Mouse (Mus musculus) E14TG2a.4 (cell line): Measurements from ENCODE around the gene Ankrd26.
A peak's percentile ranks its signal among the peaks of the same experiment; 100 is the strongest.

Experiments
- H3K27me3 ChIP-seq: 2 replicates; pipeline ENCODE4 v1.6.1; 2014; ENCODE audit warnings: low read length, control low read depth; ENCODE audit not compliant: insufficient read depth
- H3K36me3 ChIP-seq: 2 replicates; pipeline ENCODE4 v1.6.1; 2014; ENCODE audit warnings: low read length, control low read depth; ENCODE audit not compliant: insufficient read depth
- H3K4me1 ChIP-seq: replicated peaks from 2 replicates; pipeline ENCODE4 v1.6.1; 2014; ENCODE audit warnings: low read depth, low read length, control low read depth
- H3K4me3 ChIP-seq: replicated peaks from 2 replicates; pipeline ENCODE4 v1.5.1; 2014; ENCODE audit warnings: mild to moderate bottlenecking, low read length
- H3K9me3 ChIP-seq: 2 replicates; pipeline ENCODE4 v1.6.1; 2014; ENCODE audit warnings: low read length, control low read depth
- CTCF ChIP-seq: conservative IDR thresholded peaks from 2 replicates; pipeline ENCODE4 v1.5.1; 2014; ENCODE audit warnings: low read length
- NANOG ChIP-seq: IDR thresholded peaks from 2 replicates; pipeline ENCODE4 v1.6.1; 2014; ENCODE audit warnings: borderline replicate concordance, low read length, mixed read lengths
- POU5F1 ChIP-seq: IDR thresholded peaks from 2 replicates; pipeline ENCODE4 v1.6.1; 2014; ENCODE audit warnings: low read length, borderline replicate concordance

Ankrd26 gene

DNA sequence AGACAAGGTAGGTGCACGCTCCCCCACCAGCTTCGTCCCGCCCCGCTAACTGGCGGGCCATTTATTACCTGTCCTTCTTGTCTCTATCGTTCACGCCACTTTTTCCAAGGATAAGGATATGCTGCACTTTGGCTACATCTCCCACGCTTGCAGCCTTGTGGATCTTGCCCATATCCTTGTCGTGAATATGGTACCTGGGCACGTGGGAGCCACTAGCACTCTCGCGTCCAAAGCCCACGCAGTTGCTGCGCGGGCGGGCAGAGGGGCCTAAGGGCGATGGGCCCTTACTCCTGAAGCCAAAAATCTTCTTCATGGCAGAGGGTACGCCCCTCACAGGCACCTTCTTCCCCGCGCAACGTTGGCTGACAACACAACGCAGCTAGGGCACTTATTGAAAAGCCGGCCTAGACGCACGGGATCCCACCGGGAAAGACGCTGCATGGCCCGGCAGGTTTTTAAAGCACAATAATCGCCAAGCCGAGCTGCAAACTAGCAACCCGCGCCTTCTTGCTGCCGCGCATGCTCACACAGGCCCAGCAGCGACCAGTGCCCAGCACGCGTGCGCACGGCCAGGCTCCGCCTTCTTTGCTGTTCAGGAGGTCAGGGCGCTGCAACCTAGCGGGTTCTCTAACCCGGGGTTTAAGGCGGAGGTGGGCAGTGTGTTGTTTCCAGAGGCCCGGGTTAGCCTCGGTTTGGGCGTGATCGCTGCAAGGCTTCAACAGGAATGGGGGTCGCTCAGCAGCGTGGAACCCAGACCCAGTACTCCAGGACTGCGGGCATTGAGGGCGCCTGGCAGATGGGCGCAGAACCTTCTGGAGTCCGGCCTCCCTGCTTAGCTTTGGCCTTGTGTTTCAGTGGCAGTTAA, at the start of gene Ankrd26:
Gene Ankrd26 (minus strand): TSS at position 482 of the 865 bp plus-strand sequence.
- peaks cover 14% of the 10 kb centered on the region; the same call in 1 of the 2 replicates for H3K4me1 ChIP-seq
- H3K9me3 ChIP-seq = no peaks in the 10 kb centered on the region
- H3K27me3 ChIP-seq = peaks cover 5% of the 10 kb centered on the region; the same call in 1 of the 2 replicates
- TF ChIP-seq CTCF (no peak), NANOG (no peak), POU5F1 (no peak)
- peaks cover 21% of the 10 kb centered on the region for H3K36me3 ChIP-seq
- H3K4me3 ChIP-seq = peak within 1 kb of the TSS; percentile 84

DNA sequence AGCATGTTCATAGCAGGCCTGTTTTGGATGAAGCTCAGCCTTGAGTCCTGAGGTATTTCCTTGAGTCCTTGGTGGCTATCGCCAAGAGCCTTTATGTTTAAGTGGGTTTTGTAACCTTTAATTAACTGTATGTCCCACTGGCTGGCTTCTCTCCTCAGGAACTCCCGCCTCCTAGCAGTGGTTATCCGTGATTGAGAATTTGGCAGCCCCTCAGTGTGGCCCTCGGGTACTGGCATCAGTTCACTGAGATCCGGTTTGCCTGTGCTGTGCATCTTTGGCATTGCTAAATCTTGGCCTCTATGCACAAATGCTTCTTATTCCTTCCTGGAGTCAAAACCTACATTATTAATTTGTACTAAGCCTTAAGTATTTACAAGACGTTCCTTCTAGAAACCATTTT, 46.9 kb upstream of the Ankrd26 start:
- Histone ChIP-seq H3K27me3 (peaks cover 33% of the 10 kb centered on the region), H3K4me3 (no peak overlapping the region), H3K36me3 (no peaks in the 10 kb centered on the region), H3K4me1 (peaks cover 16% of the 10 kb centered on the region), H3K9me3 (no peaks in the 10 kb centered on the region)
- TF ChIP-seq POU5F1 (no peak), NANOG (no peak), CTCF (no peak)

GRCm38 (mm10) chr6:118605974-118606373, 43.9 kb upstream of the Ankrd26 start:
- H3K36me3 ChIP-seq = no peaks in the 10 kb centered on the region
- H3K27me3 ChIP-seq = peaks cover 26% of the 10 kb centered on the region
- H3K9me3 ChIP-seq = peaks cover 19% of the 10 kb centered on the region
- peaks cover 15% of the 10 kb centered on the region for H3K4me1 ChIP-seq
- no peak overlapping the region for H3K4me3 ChIP-seq
- TF ChIP-seq NANOG (no peak), POU5F1 (no peak), CTCF (peak; percentile 54)

DNA sequence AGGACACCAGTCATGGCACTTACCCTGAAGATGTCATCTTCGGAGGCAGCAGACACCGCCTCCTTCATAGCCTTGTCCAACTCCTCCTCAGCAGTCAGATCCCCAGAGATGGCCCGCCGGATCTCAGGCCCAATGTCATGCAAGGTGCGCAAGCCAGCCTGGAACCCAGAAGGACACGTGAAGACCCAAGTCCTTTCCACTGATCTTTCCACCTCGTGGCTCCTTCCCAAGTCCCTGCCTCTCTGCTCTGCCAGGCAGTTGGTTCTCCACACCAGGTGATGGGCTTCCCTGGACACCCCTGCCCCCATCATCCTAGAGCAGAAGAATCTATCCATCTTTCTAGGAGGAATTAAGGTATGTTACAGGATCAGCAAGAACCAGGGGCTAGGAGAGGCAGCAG, 41.8 kb upstream of the Ankrd26 start:
- no peak overlapping the region for H3K4me3 ChIP-seq
- no peaks in the 10 kb centered on the region for H3K36me3 ChIP-seq
- H3K27me3 ChIP-seq = peaks cover 16% of the 10 kb centered on the region; the same call in 1 of the 2 replicates
- no peaks in the 10 kb centered on the region for H3K4me1 ChIP-seq
- TF ChIP-seq NANOG = no peak
- TF ChIP-seq POU5F1 = no peak
- no peak for TF ChIP-seq CTCF
- H3K9me3 ChIP-seq = peaks cover 19% of the 10 kb centered on the region

DNA sequence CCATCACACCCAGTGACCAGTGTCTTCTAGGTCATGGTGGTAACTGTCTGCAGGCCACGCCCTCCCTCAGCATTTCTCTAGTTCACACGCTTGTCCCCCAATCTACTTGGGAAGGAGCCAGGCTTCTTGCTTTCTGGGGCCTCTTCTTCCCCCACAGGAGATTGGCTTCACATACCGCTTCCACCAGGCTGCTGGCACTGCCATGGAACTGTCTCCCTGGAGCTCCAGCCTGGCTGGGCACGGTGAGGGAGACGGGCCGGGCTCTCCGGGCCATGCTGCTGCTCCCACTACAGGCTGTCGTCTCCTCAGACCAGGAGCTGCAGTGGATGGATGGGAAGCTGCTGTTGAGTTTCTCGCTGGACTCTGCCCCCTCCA, 33.6 kb upstream of the Ankrd26 start:
- Histone ChIP-seq H3K36me3 (no peaks in the 10 kb centered on the region), H3K9me3 (no peaks in the 10 kb centered on the region), H3K27me3 (peaks cover 48% of the 10 kb centered on the region), H3K4me3 (no peak overlapping the region), H3K4me1 (peaks cover 41% of the 10 kb centered on the region)
- TF ChIP-seq NANOG (no peak), POU5F1 (no peak), CTCF (no peak)

GRCm38 (mm10) chr6:118594833-118595680, 33.0 kb upstream of the Ankrd26 start:
- TF ChIP-seq POU5F1 (no peak), CTCF (no peak), NANOG (no peak)
- Histone ChIP-seq H3K4me1 (peaks cover 41% of the 10 kb centered on the region), H3K9me3 (no peaks in the 10 kb centered on the region), H3K4me3 (no peak overlapping the region), H3K27me3 (peaks cover 53% of the 10 kb centered on the region), H3K36me3 (no peaks in the 10 kb centered on the region)

DNA sequence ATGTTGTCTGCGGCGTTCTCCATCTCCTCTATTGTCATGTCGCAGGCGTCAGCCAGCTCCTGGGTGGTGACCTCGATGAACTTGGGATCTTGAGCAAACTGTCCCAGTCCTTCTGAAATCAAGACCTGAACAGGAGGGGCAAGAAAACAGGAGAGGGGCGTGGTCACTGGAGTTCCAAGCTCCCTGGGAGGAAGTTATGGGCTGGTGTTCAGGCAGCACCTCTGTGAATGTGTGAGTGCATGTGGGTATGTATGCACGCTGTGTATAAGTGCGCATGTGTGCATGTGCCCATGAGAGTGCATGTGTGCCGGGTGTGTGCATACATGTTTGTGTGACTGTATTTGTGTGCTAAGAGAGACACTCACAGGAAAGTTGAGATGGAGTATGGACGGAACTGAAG, 32.0 kb upstream of the Ankrd26 start:
- no peaks in the 10 kb centered on the region for H3K9me3 ChIP-seq
- no peaks in the 10 kb centered on the region for H3K36me3 ChIP-seq
- H3K4me1 ChIP-seq = peaks cover 41% of the 10 kb centered on the region
- TF ChIP-seq CTCF = no peak
- TF ChIP-seq NANOG = no peak
- TF ChIP-seq POU5F1 = no peak
- H3K4me3 ChIP-seq = peak overlapping the region; percentile 71
- H3K27me3 ChIP-seq = peaks cover 58% of the 10 kb centered on the region

DNA sequence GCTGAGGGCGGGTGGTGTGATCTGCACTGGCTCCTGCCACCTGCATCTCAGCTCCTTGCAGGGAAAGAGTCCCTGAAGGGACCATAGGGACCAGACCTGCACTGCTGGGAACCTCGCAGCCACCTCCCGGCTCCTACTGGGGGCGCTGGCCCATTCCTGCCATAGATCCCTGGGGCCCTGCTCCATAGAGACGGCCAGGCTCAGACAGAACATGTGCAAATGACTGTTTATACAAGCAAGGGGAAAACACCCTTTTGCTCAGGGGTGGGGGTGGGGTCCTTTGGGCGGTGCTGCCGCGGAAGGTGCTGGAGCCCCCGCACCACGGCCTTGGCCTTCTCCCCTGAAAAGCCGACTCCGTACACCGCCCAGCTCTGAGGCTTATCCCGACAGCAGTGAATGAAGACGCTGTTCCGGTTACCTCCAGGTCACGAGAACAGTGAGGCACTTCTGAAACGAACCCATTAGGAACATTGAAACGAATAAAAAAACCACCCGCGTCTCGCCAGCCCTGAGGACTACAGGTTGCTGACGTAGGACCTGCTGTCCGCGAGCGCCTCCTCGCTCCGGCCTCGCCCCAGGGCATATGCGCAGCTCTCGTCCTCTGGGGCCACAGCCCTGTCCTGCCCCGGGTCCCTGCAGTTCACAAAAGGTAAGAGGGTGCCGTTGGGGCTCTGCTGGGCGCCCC, 31.5 kb upstream of the Ankrd26 start:
- Histone ChIP-seq H3K9me3 (no peaks in the 10 kb centered on the region), H3K4me3 (peak overlapping the region; percentile 71), H3K27me3 (peaks cover 58% of the 10 kb centered on the region), H3K4me1 (peaks cover 41% of the 10 kb centered on the region), H3K36me3 (no peaks in the 10 kb centered on the region)
- TF ChIP-seq NANOG = no peak
- TF ChIP-seq POU5F1 = no peak
- no peak for TF ChIP-seq CTCF
